Mouse (Mus musculus): ENCODE measurements around the gene Eml1. TPM values are rescaled to one million over a fixed set of nuclear protein-coding genes. Genes with fewer than 3 reads are reported as not detected.

The Eml1 gene
- total RNA-seq, 1 experiment, result 4.2 TPM

DNA sequence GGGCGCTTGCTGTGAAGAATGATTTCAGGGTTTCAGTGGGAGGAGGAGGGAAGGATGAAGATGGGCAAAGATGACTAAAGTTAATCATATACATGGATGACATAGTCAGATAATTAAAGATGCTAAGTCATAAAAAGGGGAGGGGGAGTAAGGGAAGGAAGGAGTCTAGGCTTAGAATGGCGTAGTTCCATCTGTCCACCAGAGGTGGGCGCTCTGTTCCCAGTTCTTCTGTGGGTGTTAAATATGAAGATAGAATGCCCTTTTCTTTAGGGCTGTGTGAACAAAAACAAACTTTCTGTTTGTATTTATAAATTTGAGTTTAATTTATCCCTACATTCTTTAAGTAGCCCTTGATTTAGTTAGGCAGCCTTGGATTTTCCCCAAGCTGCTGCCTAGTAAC lies 192.5 kb downstream of the Eml1 start:
- in situ Hi-C loops (cut with MboI; ENCODE audit: low sequenced_read_pairs in 2 of 2, unreplicated experiment in 2 of 2), result no loop called here
- H3K9me3 ChIP-seq (ENCODE audit: control insufficient read depth, insufficient read depth, low read depth, low read length), result no peaks in the 10 kb centered on the region
- H3K4me1 ChIP-seq (ENCODE audit: control insufficient read depth in 2 of 2, insufficient read depth in 2 of 2, low read length in 2 of 2, poor library complexity in 1 of 2), result no peaks in the 10 kb centered on the region
- DNase-seq (ENCODE audit: low read depth, low spot score), result no peak
- H3K36me3 ChIP-seq (ENCODE audit: control insufficient read depth, insufficient read depth, low read length, poor library complexity, severe bottlenecking), result no peaks in the 10 kb centered on the region
- TF ChIP-seq MAFK (IDR thresholded peaks at IDR 0.05; ENCODE audit: insufficient read depth, low read depth, low read length) (no peak), CHD2 (IDR thresholded peaks at IDR 0.05; ENCODE audit: low read depth, low read length) (no peak), ZC3H11A (IDR thresholded peaks at IDR 0.05; ENCODE audit: borderline replicate concordance, low read depth, low read length) (no peak), HCFC1 (IDR thresholded peaks at IDR 0.05; ENCODE audit: borderline replicate concordance, insufficient read depth, low read length) (no peak), ZNF384 (IDR thresholded peaks at IDR 0.05; ENCODE audit: low read depth, low read length) (no peak)
- no peak overlapping the region for H3K4me3 ChIP-seq (ENCODE audit: insufficient read depth in 1 of 2, low read depth in 1 of 2, low read length in 2 of 2, poor library complexity in 1 of 2, severe bottlenecking in 1 of 2)
- H3K27ac ChIP-seq (ENCODE audit: insufficient read depth, low read depth, low read length, poor library complexity, severe bottlenecking), result no peak overlapping the region
- no peak overlapping the region for H3K9ac ChIP-seq (ENCODE audit: insufficient read depth, low read depth, low read length, poor library complexity, severe bottlenecking)

DNA sequence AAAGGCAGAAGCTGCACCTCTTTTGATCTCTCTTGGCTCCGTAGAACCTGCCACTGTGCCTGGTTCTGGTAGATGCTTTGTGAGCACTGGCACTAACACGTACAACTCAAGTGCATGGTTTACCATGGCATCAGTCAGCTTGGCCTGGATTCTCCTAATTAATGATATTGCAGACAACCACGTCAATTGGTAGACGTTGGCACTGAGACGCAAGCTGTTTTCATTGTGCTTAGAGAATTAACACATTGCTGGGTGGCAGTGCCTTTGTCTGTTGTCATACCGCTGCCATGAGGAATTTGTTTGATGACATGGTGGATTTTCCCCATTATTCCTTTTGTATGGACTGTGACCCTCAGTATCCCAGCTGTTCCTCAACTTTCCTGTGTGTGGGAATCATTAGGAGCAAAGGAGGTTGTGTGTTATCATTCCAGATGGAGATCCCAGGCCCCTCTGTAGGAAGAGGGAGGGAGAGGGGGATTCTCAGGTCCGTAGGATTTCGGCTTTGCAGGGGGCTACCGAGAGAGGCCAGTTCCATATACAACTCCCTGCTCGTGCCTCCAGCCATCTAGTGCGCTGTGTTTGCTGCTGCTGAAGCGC lies 194.3 kb downstream of the Eml1 start:
- no peak overlapping the region for H3K9ac ChIP-seq (ENCODE audit: insufficient read depth, low read depth, low read length, poor library complexity, severe bottlenecking)
- H3K27ac ChIP-seq (ENCODE audit: insufficient read depth, low read depth, low read length, poor library complexity, severe bottlenecking), result no peak overlapping the region
- in situ Hi-C loops (cut with MboI; ENCODE audit: low sequenced_read_pairs in 2 of 2, unreplicated experiment in 2 of 2), result no loop called here
- no peak overlapping the region for H3K4me3 ChIP-seq (ENCODE audit: insufficient read depth in 1 of 2, low read depth in 1 of 2, low read length in 2 of 2, poor library complexity in 1 of 2, severe bottlenecking in 1 of 2)
- no peaks in the 10 kb centered on the region for H3K36me3 ChIP-seq (ENCODE audit: control insufficient read depth, insufficient read depth, low read length, poor library complexity, severe bottlenecking)
- DNase-seq (ENCODE audit: low read depth, low spot score), result no peak
- H3K9me3 ChIP-seq (ENCODE audit: control insufficient read depth, insufficient read depth, low read depth, low read length), result no peaks in the 10 kb centered on the region
- no peak for TF ChIP-seq CHD2 (IDR thresholded peaks at IDR 0.05; ENCODE audit: low read depth, low read length)
- TF ChIP-seq HCFC1 (IDR thresholded peaks at IDR 0.05; ENCODE audit: borderline replicate concordance, insufficient read depth, low read length), result no peak
- TF ChIP-seq MAFK (IDR thresholded peaks at IDR 0.05; ENCODE audit: insufficient read depth, low read depth, low read length), result no peak
- no peak for TF ChIP-seq ZNF384 (IDR thresholded peaks at IDR 0.05; ENCODE audit: low read depth, low read length)
- TF ChIP-seq ZC3H11A (IDR thresholded peaks at IDR 0.05; ENCODE audit: borderline replicate concordance, low read depth, low read length), result no peak
- H3K4me1 ChIP-seq (ENCODE audit: control insufficient read depth in 2 of 2, insufficient read depth in 2 of 2, low read length in 2 of 2, poor library complexity in 1 of 2), result no peaks in the 10 kb centered on the region

GRCm38 (mm10) chr12:108579156-108579871 lies 208.6 kb downstream of the Eml1 start:
- TF ChIP-seq ZC3H11A (IDR thresholded peaks at IDR 0.05; ENCODE audit: borderline replicate concordance, low read depth, low read length) (no peak), HCFC1 (IDR thresholded peaks at IDR 0.05; ENCODE audit: borderline replicate concordance, insufficient read depth, low read length) (no peak), MAFK (IDR thresholded peaks at IDR 0.05; ENCODE audit: insufficient read depth, low read depth, low read length) (no peak), CHD2 (IDR thresholded peaks at IDR 0.05; ENCODE audit: low read depth, low read length) (no peak), ZNF384 (IDR thresholded peaks at IDR 0.05; ENCODE audit: low read depth, low read length) (no peak)
- in situ Hi-C loops (cut with MboI; ENCODE audit: low sequenced_read_pairs in 2 of 2, unreplicated experiment in 2 of 2), result no loop called here
- Histone ChIP-seq H3K36me3 (ENCODE audit: control insufficient read depth, insufficient read depth, low read length, poor library complexity, severe bottlenecking) (no peaks in the 10 kb centered on the region), H3K4me3 (ENCODE audit: insufficient read depth in 1 of 2, low read depth in 1 of 2, low read length in 2 of 2, poor library complexity in 1 of 2, severe bottlenecking in 1 of 2) (no peak overlapping the region), H3K4me1 (ENCODE audit: control insufficient read depth in 2 of 2, insufficient read depth in 2 of 2, low read length in 2 of 2, poor library complexity in 1 of 2) (no peaks in the 10 kb centered on the region), H3K9ac (ENCODE audit: insufficient read depth, low read depth, low read length, poor library complexity, severe bottlenecking) (no peak overlapping the region), H3K9me3 (ENCODE audit: control insufficient read depth, insufficient read depth, low read depth, low read length) (no peaks in the 10 kb centered on the region), H3K27ac (ENCODE audit: insufficient read depth, low read depth, low read length, poor library complexity, severe bottlenecking) (no peak overlapping the region)
- no peak for DNase-seq (ENCODE audit: low read depth, low spot score)

GRCm38 (mm10) chr12:108583775-108584174 lies 213.0 kb downstream of the Eml1 start:
- no peak for DNase-seq (ENCODE audit: low read depth, low spot score)
- Histone ChIP-seq H3K36me3 (ENCODE audit: control insufficient read depth, insufficient read depth, low read length, poor library complexity, severe bottlenecking) (no peaks in the 10 kb centered on the region), H3K27ac (ENCODE audit: insufficient read depth, low read depth, low read length, poor library complexity, severe bottlenecking) (no peak overlapping the region), H3K4me1 (ENCODE audit: control insufficient read depth in 2 of 2, insufficient read depth in 2 of 2, low read length in 2 of 2, poor library complexity in 1 of 2) (no peaks in the 10 kb centered on the region), H3K9me3 (ENCODE audit: control insufficient read depth, insufficient read depth, low read depth, low read length) (no peaks in the 10 kb centered on the region), H3K4me3 (ENCODE audit: insufficient read depth in 1 of 2, low read depth in 1 of 2, low read length in 2 of 2, poor library complexity in 1 of 2, severe bottlenecking in 1 of 2) (no peak overlapping the region), H3K9ac (ENCODE audit: insufficient read depth, low read depth, low read length, poor library complexity, severe bottlenecking) (no peak overlapping the region)
- TF ChIP-seq ZNF384 (IDR thresholded peaks at IDR 0.05; ENCODE audit: low read depth, low read length) (no peak), HCFC1 (IDR thresholded peaks at IDR 0.05; ENCODE audit: borderline replicate concordance, insufficient read depth, low read length) (no peak)
- in situ Hi-C loops (cut with MboI; ENCODE audit: low sequenced_read_pairs in 2 of 2, unreplicated experiment in 2 of 2), result no loop called here

Other genes with a start within 250 kb of the Eml1 start
- gene Setd3, start 191.6 kb upstream of the Eml1 start, total RNA-seq (2012; rRNA removed), result 43.0 and 56.0 TPM in 2 replicates
- 11.1 and 14.5 TPM in 2 replicates for gene Ccnk, start 191.4 kb upstream of the Eml1 start, total RNA-seq (2012; rRNA removed)
- 21.9 and 24.4 TPM in 2 replicates for gene Ccdc85c, start 95.5 kb upstream of the Eml1 start, total RNA-seq (2012; rRNA removed)
- 0.53 and 1.0 TPM in 2 replicates for gene Hhipl1, start 64.7 kb upstream of the Eml1 start, total RNA-seq (2012; rRNA removed)
- gene Cyp46a1, start 36.6 kb upstream of the Eml1 start, total RNA-seq (2012; rRNA removed), result 0.98 and 1.6 TPM in 2 replicates
- gene Evl, start 183.8 kb downstream of the Eml1 start, total RNA-seq (2012; rRNA removed), result 27.2 and 36.4 TPM in 2 replicates